Comparison of ENCODE assay signal across 35 mouse cellular contexts in the genomic region with DNA sequence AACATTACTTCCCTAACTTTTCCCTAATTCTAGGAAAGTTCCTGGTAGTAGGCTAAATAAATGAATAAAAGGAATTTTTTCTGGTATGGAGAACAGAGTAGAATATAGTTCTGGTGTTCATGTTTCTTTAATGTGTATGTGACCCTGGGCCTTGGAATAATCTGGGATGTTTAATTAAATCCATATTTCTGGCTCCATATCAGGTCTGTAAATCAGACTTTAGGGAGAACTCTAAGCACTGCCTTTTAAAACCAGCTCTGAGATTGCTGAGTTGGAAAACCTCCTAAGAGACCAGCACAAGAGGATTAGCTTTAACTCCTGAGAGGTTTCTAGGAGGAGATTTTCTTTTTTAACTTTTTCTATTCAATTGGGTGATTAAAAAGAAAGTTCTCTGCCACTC. TPM values are rescaled to one million over a fixed set of nuclear protein-coding genes. Genes with fewer than 3 reads are reported as not detected.
"Had no signal": no experiment of that assay in that cellular context is flagged by ENCODE, and none has a peak within 500 bp of the region (broad histone marks: within the 10 kb centered on the region; RNA-seq: fewer than 3 reads in every experiment).

No protein-coding gene starts in this region.

- H3K36me3 ChIP-seq: heart, embryonic 13.5 days; heart, embryonic 15.5 days; hindbrain, embryonic 13.5 days; hindbrain, embryonic 15.5 days; kidney, embryonic 15.5 days; limb, embryonic 12.5 days; liver, embryonic 13.5 days; liver, embryonic 15.5 days had no signal

- H3K4me3 ChIP-seq: gastrocnemius, adult 2 months; heart, embryonic 13.5 days; heart, embryonic 15.5 days; hindbrain, embryonic 13.5 days; hindbrain, embryonic 15.5 days; kidney, embryonic 15.5 days; limb, embryonic 12.5 days; liver, embryonic 13.5 days; liver, embryonic 15.5 days had no signal

- H3K27me3 ChIP-seq: heart, embryonic 13.5 days; heart, embryonic 15.5 days; hindbrain, embryonic 15.5 days; kidney, embryonic 15.5 days; limb, embryonic 12.5 days; liver, embryonic 13.5 days; liver, embryonic 15.5 days had no signal

- H3K4me1 ChIP-seq: heart, embryonic 15.5 days; hindbrain, embryonic 13.5 days; hindbrain, embryonic 15.5 days; kidney, embryonic 15.5 days; limb, embryonic 12.5 days; liver, embryonic 13.5 days; liver, embryonic 15.5 days had no signal

- DNase-seq: gastrocnemius, adult 2 months; gastrocnemius, postnatal 10 days; gastrocnemius, postnatal 25 days; heart, adult 18-20 months; heart, postnatal 14 days; heart, postnatal 36 days; kidney, adult 11 months; kidney, adult 2 months; kidney, adult 9 months; kidney, postnatal 14 days; kidney, postnatal 36 days; layer of hippocampus, adult 9-11 months; layer of hippocampus, postnatal 36 days; left cerebral cortex, postnatal 4 days; liver; liver, embryonic 13.5 days; liver, postnatal 0 days had no signal

- H3K9ac ChIP-seq: heart, embryonic 13.5 days; heart, embryonic 15.5 days; hindbrain, embryonic 13.5 days; hindbrain, embryonic 15.5 days; kidney, embryonic 15.5 days; limb, embryonic 12.5 days; liver, embryonic 13.5 days; liver, embryonic 15.5 days; liver, postnatal 0 days had no signal

- H3K27ac ChIP-seq: gastrocnemius, adult 2 months; heart, embryonic 13.5 days; heart, embryonic 15.5 days; hindbrain, embryonic 13.5 days; hindbrain, embryonic 15.5 days; hindbrain, postnatal 0 days; kidney, embryonic 15.5 days; kidney, postnatal 0 days; limb, embryonic 12.5 days; liver, embryonic 13.5 days; liver, embryonic 15.5 days had no signal

- ATAC-seq: hindbrain, postnatal 0 days; intestine, embryonic 16.5 days; liver, postnatal 0 days had no signal

- H3K9me3 ChIP-seq: heart, embryonic 13.5 days; heart, embryonic 15.5 days; hindbrain, embryonic 13.5 days; hindbrain, embryonic 15.5 days; kidney, embryonic 15.5 days; limb, embryonic 12.5 days; liver, embryonic 13.5 days; liver, embryonic 15.5 days had no signal

- H3K4me2 ChIP-seq: heart, embryonic 11.5 days; heart, embryonic 13.5 days; heart, embryonic 15.5 days; hindbrain, embryonic 13.5 days; hindbrain, embryonic 15.5 days; kidney, embryonic 15.5 days; limb, embryonic 12.5 days; liver, embryonic 11.5 days; liver, embryonic 13.5 days; liver, embryonic 15.5 days had no signal

RNA-seq across cellular contexts. Expression of a gene that starts 36.7 kb away (rescaled TPM):
- total RNA-seq: gastrocnemius, adult 2 months; gastrocnemius, postnatal 25 days; gastrocnemius, postnatal 4 days; granulocyte monocyte progenitor cell, adult 5-6 weeks; heart, adult 18-20 months; heart, postnatal 14 days; heart, postnatal 36 days; hematopoietic stem cell, adult 5-6 weeks had no signal
- polyA plus RNA-seq: heart, embryonic 13.5 days; heart, embryonic 15.5 days; heart, postnatal 0 days; intestine, embryonic 14.5 days; intestine, embryonic 16.5 days; kidney, adult 2 months; kidney, embryonic 15.5 days; kidney, postnatal 0 days; large intestine, adult 2 months; liver, embryonic 13.5 days; liver, embryonic 15.5 days; liver, postnatal 0 days had no signal
